Mouse (Mus musculus): Measurements from ENCODE around the gene Auts2. TPM values are rescaled to one million over a fixed set of nuclear protein-coding genes. Genes with fewer than 3 reads are reported as not detected.

The Auts2 gene
- total and polyA plus RNA-seq, 2 experiments from 2014 or later = 6.8 to 12.1 TPM

- H3K27ac ChIP-seq (ENCODE audit: low read depth) = no peak overlapping the region
- 0 out of 2 replicates have a peak, but pooled peaks cover 3% of the 10 kb centered on the region for H3K9me3 ChIP-seq (replicated peaks; ENCODE audit: control insufficient read depth, low read length)
- no peaks in the 10 kb centered on the region for H3K27me3 ChIP-seq (ENCODE audit: control insufficient read depth, insufficient read depth, low read length)
- no peak overlapping the region for H3K4me3 ChIP-seq (ENCODE audit: low read depth, low read length)
- no peak overlapping the region for H3K9ac ChIP-seq (replicated peaks; ENCODE audit: low read depth, low read length)
- DNase-seq (ENCODE audit: low spot score) (no peak), ATAC-seq (ENCODE audit: insufficient read depth, low read depth) (no peak)
- WGBS = 40% methylated on average over 2 of the region's 2 CpGs
- no peak overlapping the region for H3K4me2 ChIP-seq (ENCODE audit: low read depth, low read length)
- no peaks in the 10 kb centered on the region for H3K4me1 ChIP-seq (ENCODE audit: control insufficient read depth, insufficient read depth)
- no peaks in the 10 kb centered on the region for H3K36me3 ChIP-seq (replicated peaks; ENCODE audit: control insufficient read depth, insufficient read depth, low read length)
- TF ChIP-seq CTCF (IDR thresholded peaks at IDR 0.05; ENCODE audit: low read depth) = no peak
- no peak for TF ChIP-seq EP300 (IDR thresholded peaks at IDR 0.05; ENCODE audit: low read depth)
Observed at GRCm38 (mm10) chr5:131420406-131420805, 1122.7 kb downstream of the Auts2 start.

- Histone ChIP-seq H3K4me2 (ENCODE audit: low read depth, low read length) (no peak overlapping the region), H3K4me3 (ENCODE audit: low read depth, low read length) (no peak overlapping the region), H3K9ac (replicated peaks; ENCODE audit: low read depth, low read length) (no peak overlapping the region), H3K27ac (ENCODE audit: low read depth) (no peak overlapping the region), H3K36me3 (replicated peaks; ENCODE audit: control insufficient read depth, insufficient read depth, low read length) (no peaks in the 10 kb centered on the region), H3K9me3 (replicated peaks; ENCODE audit: control insufficient read depth, low read length) (no peaks in the 10 kb centered on the region), H3K4me1 (ENCODE audit: control insufficient read depth, insufficient read depth) (no peaks in the 10 kb centered on the region), H3K27me3 (ENCODE audit: control insufficient read depth, insufficient read depth, low read length) (no peaks in the 10 kb centered on the region)
- 73% methylated on average over 1 of the region's 1 CpGs for WGBS
- ATAC-seq (ENCODE audit: insufficient read depth, low read depth) (no peak), DNase-seq (ENCODE audit: low spot score) (no peak)
- no peak for TF ChIP-seq EP300 (IDR thresholded peaks at IDR 0.05; ENCODE audit: low read depth)
- TF ChIP-seq CTCF (IDR thresholded peaks at IDR 0.05; ENCODE audit: low read depth) = no peak
Observed at GRCm38 (mm10) chr5:131415902-131416545, 1127.1 kb downstream of the Auts2 start.

- no peak overlapping the region for H3K27ac ChIP-seq (ENCODE audit: low read depth)
- DNase-seq (ENCODE audit: low spot score) = no peak
- 48% methylated on average over 3 of the region's 3 CpGs for WGBS
Observed at GRCm38 (mm10) chr5:131398250-131398649, 1144.9 kb downstream of the Auts2 start.

GRCm38 (mm10) chr5:131395756-131396155 lies 1147.4 kb downstream of the Auts2 start:
- WGBS = 70% methylated on average over 8 of the region's 8 CpGs
- no peak overlapping the region for H3K27ac ChIP-seq (ENCODE audit: low read depth)

More at GRCm38 (mm10) chr5:131398250-131398649, 1144.9 kb downstream of the Auts2 start:
- Histone ChIP-seq H3K4me1 (ENCODE audit: control insufficient read depth, insufficient read depth) (no peaks in the 10 kb centered on the region), H3K9me3 (replicated peaks; ENCODE audit: control insufficient read depth, low read length) (no peaks in the 10 kb centered on the region), H3K4me3 (ENCODE audit: low read depth, low read length) (no peak overlapping the region), H3K27me3 (ENCODE audit: control insufficient read depth, insufficient read depth, low read length) (no peaks in the 10 kb centered on the region), H3K4me2 (ENCODE audit: low read depth, low read length) (no peak overlapping the region), H3K9ac (replicated peaks; ENCODE audit: low read depth, low read length) (no peak overlapping the region), H3K36me3 (replicated peaks; ENCODE audit: control insufficient read depth, insufficient read depth, low read length) (no peaks in the 10 kb centered on the region)
- no peak for TF ChIP-seq CTCF (IDR thresholded peaks at IDR 0.05; ENCODE audit: low read depth)
- TF ChIP-seq EP300 (IDR thresholded peaks at IDR 0.05; ENCODE audit: low read depth) = no peak
- no peak for ATAC-seq (ENCODE audit: insufficient read depth, low read depth)

More at GRCm38 (mm10) chr5:131395756-131396155, 1147.4 kb downstream of the Auts2 start:
- no peak overlapping the region for H3K4me3 ChIP-seq (ENCODE audit: low read depth, low read length)
- ATAC-seq (ENCODE audit: insufficient read depth, low read depth) = no peak
- H3K36me3 ChIP-seq (replicated peaks; ENCODE audit: control insufficient read depth, insufficient read depth, low read length) = no peaks in the 10 kb centered on the region
- TF ChIP-seq EP300 (IDR thresholded peaks at IDR 0.05; ENCODE audit: low read depth) = no peak
- TF ChIP-seq CTCF (IDR thresholded peaks at IDR 0.05; ENCODE audit: low read depth) = no peak
- H3K9me3 ChIP-seq (replicated peaks; ENCODE audit: control insufficient read depth, low read length) = no peaks in the 10 kb centered on the region
- no peak overlapping the region for H3K4me2 ChIP-seq (ENCODE audit: low read depth, low read length)
- no peak overlapping the region for H3K9ac ChIP-seq (replicated peaks; ENCODE audit: low read depth, low read length)
- no peaks in the 10 kb centered on the region for H3K27me3 ChIP-seq (ENCODE audit: control insufficient read depth, insufficient read depth, low read length)
- DNase-seq (ENCODE audit: low spot score) = no peak
- no peaks in the 10 kb centered on the region for H3K4me1 ChIP-seq (ENCODE audit: control insufficient read depth, insufficient read depth)
